Mouse (Mus musculus): ENCODE results near the gene Prkg1. TPM values are rescaled to one million over a fixed set of nuclear protein-coding genes. Genes with fewer than 3 reads are reported as not detected.
A peak's percentile ranks its signal among the peaks of the same experiment; 100 is the strongest.
"Not testable (repeated sequence)": the region's sequence is repeated elsewhere in the genome, so short reads cannot be mapped to it uniquely, and the experiment has no call there.

Gene Prkg1
- total and polyA plus RNA-seq, 3 experiments: 2.2 to 13.6 (median 11.0) TPM

GRCm38 (mm10) chr19:31228385-31228784, 536.4 kb downstream of the Prkg1 start:
- Histone ChIP-seq H3K9ac (ENCODE audit: low read depth, low read length) (no peak overlapping the region), H3K27me3 (ENCODE audit: control insufficient read depth, insufficient read depth, low read length) (no peaks in the 10 kb centered on the region), H3K4me3 (no peak overlapping the region), H3K79me2 (replicated peaks; ENCODE audit: control insufficient read depth, insufficient read depth, low read length) (no peaks in the 10 kb centered on the region), H3K4me1 (ENCODE audit: control insufficient read depth, insufficient read depth, low read length) (no peaks in the 10 kb centered on the region), H3K36me3 (ENCODE audit: control insufficient read depth, insufficient read depth, low read length) (no peaks in the 10 kb centered on the region), H3K27ac (no peak overlapping the region)
- no peak for DNase-seq
- 84% methylated on average over 3 of the region's 3 CpGs for WGBS
- intact Hi-C loops (cut with DNase I): no loop called here
- TF ChIP-seq EP300 (IDR thresholded peaks at IDR 0.05; ENCODE audit: insufficient read depth, low read depth, low read length): no peak
- TF ChIP-seq CTCF (IDR thresholded peaks at IDR 0.05): no peak
- no peak for TF ChIP-seq POLR2A (IDR thresholded peaks at IDR 0.05; ENCODE audit: insufficient read depth, low read depth, low read length)

- Histone ChIP-seq H3K27ac (no peak overlapping the region), H3K79me2 (replicated peaks; ENCODE audit: control insufficient read depth, insufficient read depth, low read length) (no peaks in the 10 kb centered on the region), H3K9ac (ENCODE audit: low read depth, low read length) (no peak overlapping the region), H3K36me3 (ENCODE audit: control insufficient read depth, insufficient read depth, low read length) (no peaks in the 10 kb centered on the region), H3K27me3 (ENCODE audit: control insufficient read depth, insufficient read depth, low read length) (no peaks in the 10 kb centered on the region), H3K4me3 (no peak overlapping the region), H3K4me1 (ENCODE audit: control insufficient read depth, insufficient read depth, low read length) (no peaks in the 10 kb centered on the region)
- no peak for DNase-seq
- WGBS: 85% methylated on average over 1 of the region's 1 CpGs
- intact Hi-C loops (cut with DNase I): no loop called here
- TF ChIP-seq POLR2A (IDR thresholded peaks at IDR 0.05; ENCODE audit: insufficient read depth, low read depth, low read length) (no peak), CTCF (IDR thresholded peaks at IDR 0.05) (no peak), EP300 (IDR thresholded peaks at IDR 0.05; ENCODE audit: insufficient read depth, low read depth, low read length) (no peak)
These were observed 541.4 kb downstream of the Prkg1 start for GRCm38 (mm10) chr19:31223457-31223856.

- H3K27ac ChIP-seq; H3K79me2 ChIP-seq (replicated peaks; ENCODE audit: control insufficient read depth, insufficient read depth, low read length); intact Hi-C loops (cut with DNase I); H3K4me3 ChIP-seq; DNase-seq; H3K27me3 ChIP-seq (ENCODE audit: control insufficient read depth, insufficient read depth, low read length); H3K9ac ChIP-seq (ENCODE audit: low read depth, low read length); H3K4me1 ChIP-seq (ENCODE audit: control insufficient read depth, insufficient read depth, low read length); H3K36me3 ChIP-seq (ENCODE audit: control insufficient read depth, insufficient read depth, low read length): not testable (repeated sequence)
- 80% methylated on average over 4 of the region's 4 CpGs for WGBS
These were observed 545.6 kb downstream of the Prkg1 start for GRCm38 (mm10) chr19:31219261-31219660.

- Histone ChIP-seq H3K4me3 (no peak overlapping the region), H3K4me1 (ENCODE audit: control insufficient read depth, insufficient read depth, low read length) (no peaks in the 10 kb centered on the region), H3K9ac (ENCODE audit: low read depth, low read length) (no peak overlapping the region), H3K27me3 (ENCODE audit: control insufficient read depth, insufficient read depth, low read length) (no peaks in the 10 kb centered on the region), H3K36me3 (ENCODE audit: control insufficient read depth, insufficient read depth, low read length) (no peaks in the 10 kb centered on the region), H3K79me2 (replicated peaks; ENCODE audit: control insufficient read depth, insufficient read depth, low read length) (no peaks in the 10 kb centered on the region), H3K27ac (no peak overlapping the region)
- 77% methylated on average over 3 of the region's 3 CpGs for WGBS
- TF ChIP-seq CTCF (IDR thresholded peaks at IDR 0.05): no peak
- no peak for TF ChIP-seq EP300 (IDR thresholded peaks at IDR 0.05; ENCODE audit: insufficient read depth, low read depth, low read length)
- no peak for TF ChIP-seq POLR2A (IDR thresholded peaks at IDR 0.05; ENCODE audit: insufficient read depth, low read depth, low read length)
- no peak for DNase-seq
- intact Hi-C loops (cut with DNase I): no loop called here
These were observed 554.0 kb downstream of the Prkg1 start for GRCm38 (mm10) chr19:31210850-31211249.

- H3K79me2 ChIP-seq (replicated peaks; ENCODE audit: control insufficient read depth, insufficient read depth, low read length): no peaks in the 10 kb centered on the region
- no peaks in the 10 kb centered on the region for H3K36me3 ChIP-seq (ENCODE audit: control insufficient read depth, insufficient read depth, low read length)
- no peaks in the 10 kb centered on the region for H3K27me3 ChIP-seq (ENCODE audit: control insufficient read depth, insufficient read depth, low read length)
- 46% methylated on average over 2 of the region's 2 CpGs for WGBS
- intact Hi-C loops (cut with DNase I): no loop called here
- TF ChIP-seq CTCF (IDR thresholded peaks at IDR 0.05) (no peak), POLR2A (IDR thresholded peaks at IDR 0.05; ENCODE audit: insufficient read depth, low read depth, low read length) (no peak), EP300 (IDR thresholded peaks at IDR 0.05; ENCODE audit: insufficient read depth, low read depth, low read length) (no peak)
- DNase-seq: no peak
- H3K4me1 ChIP-seq (ENCODE audit: control insufficient read depth, insufficient read depth, low read length): no peaks in the 10 kb centered on the region
- H3K9ac ChIP-seq (ENCODE audit: low read depth, low read length): no peak overlapping the region
- H3K4me3 ChIP-seq: no peak overlapping the region
- no peak overlapping the region for H3K27ac ChIP-seq
These were observed 554.4 kb downstream of the Prkg1 start for GRCm38 (mm10) chr19:31210449-31210848.

- Histone ChIP-seq H3K79me2 (replicated peaks; ENCODE audit: control insufficient read depth, insufficient read depth, low read length) (no peaks in the 10 kb centered on the region), H3K4me3 (peak overlapping the region; percentile 13; the same call in 1 of the 2 replicates), H3K36me3 (ENCODE audit: control insufficient read depth, insufficient read depth, low read length) (no peaks in the 10 kb centered on the region), H3K27ac (peak overlapping the region; percentile 8), H3K9ac (ENCODE audit: low read depth, low read length) (no peak overlapping the region), H3K27me3 (ENCODE audit: control insufficient read depth, insufficient read depth, low read length) (no peaks in the 10 kb centered on the region), H3K4me1 (ENCODE audit: control insufficient read depth, insufficient read depth, low read length) (peaks cover 2% of the 10 kb centered on the region; the same call in 1 of the 2 replicates)
- DNase-seq: no peak
- intact Hi-C loops (cut with DNase I): no loop called here
- 39% methylated on average over 5 of the region's 5 CpGs for WGBS
- TF ChIP-seq POLR2A (IDR thresholded peaks at IDR 0.05; ENCODE audit: insufficient read depth, low read depth, low read length) (no peak), EP300 (IDR thresholded peaks at IDR 0.05; ENCODE audit: insufficient read depth, low read depth, low read length) (no peak), CTCF (IDR thresholded peaks at IDR 0.05) (no peak)
These were observed 565.2 kb downstream of the Prkg1 start for GRCm38 (mm10) chr19:31199583-31199982.
